In genomic region chr13:82361379-82361778, GRCm38 (mm10) we compare ENCODE assay signal across 19 mouse cellular contexts.
"Had no signal": no experiment of that assay in that cellular context is flagged by ENCODE, and none has a peak within 500 bp of the region (broad histone marks: within the 10 kb centered on the region; RNA-seq: fewer than 3 reads in every experiment).

No protein-coding gene starts in this region.

- H3K4me1 ChIP-seq: lung, embryonic 15.5 days; megakaryocyte, embryonic 14.5 days; midbrain, embryonic 13.5 days; midbrain, embryonic 15.5 days; neural tube, embryonic 13.5 days; neural tube, embryonic 15.5 days had no signal

- H3K4me3 ChIP-seq: lung, embryonic 15.5 days; megakaryocyte, embryonic 14.5 days; midbrain, embryonic 13.5 days; midbrain, embryonic 15.5 days; neural tube, embryonic 13.5 days; neural tube, embryonic 15.5 days had no signal

- H3K27me3 ChIP-seq: lung, embryonic 15.5 days; megakaryocyte, embryonic 14.5 days; midbrain, embryonic 13.5 days; midbrain, embryonic 15.5 days; neural tube, embryonic 13.5 days; neural tube, embryonic 15.5 days had no signal

- H3K4me2 ChIP-seq: lung, embryonic 15.5 days; midbrain, embryonic 11.5 days; midbrain, embryonic 13.5 days; midbrain, embryonic 15.5 days; neural tube, embryonic 13.5 days; neural tube, embryonic 15.5 days had no signal

- H3K9ac ChIP-seq: lung, embryonic 15.5 days; midbrain, embryonic 13.5 days; midbrain, embryonic 15.5 days; neural tube, embryonic 13.5 days; neural tube, embryonic 15.5 days had no signal

- ATAC-seq: lung, postnatal 0 days; midbrain, embryonic 13.5 days; midbrain, embryonic 15.5 days had no signal

- H3K27ac ChIP-seq: lung, embryonic 15.5 days; macrophage; midbrain, embryonic 13.5 days; midbrain, embryonic 15.5 days; neural tube, embryonic 13.5 days; neural tube, embryonic 15.5 days had no signal

- DNase-seq: lung, adult 2 months; lung, postnatal 14 days; lung, postnatal 36 days; right cerebral cortex, adult 18-20 months; right cerebral cortex, postnatal 25 days; right cerebral cortex, postnatal 4 days; spleen, adult 18-20 months; thymus, adult 18-20 months; thymus, postnatal 14 days; thymus, postnatal 36 days had no signal

- H3K36me3 ChIP-seq: lung, embryonic 15.5 days; midbrain, embryonic 13.5 days; midbrain, embryonic 15.5 days; neural tube, embryonic 13.5 days; neural tube, embryonic 15.5 days had no signal

- H3K9me3 ChIP-seq: lung, embryonic 15.5 days; megakaryocyte, embryonic 14.5 days; midbrain, embryonic 13.5 days; midbrain, embryonic 15.5 days; neural tube, embryonic 13.5 days; neural tube, embryonic 15.5 days had no signal
